Mouse (Mus musculus) heart, postnatal 0 days (tissue): ENCODE data around the gene Imp3.

ENCODE experiments used
- CTCF ChIP-seq: IDR thresholded peaks from 2 replicates; pipeline ENCODE4 v1.5.1; 2016; ENCODE audit warnings: antibody characterized with exemption, control low read depth, low read depth
- EP300 ChIP-seq: IDR thresholded peaks from 2 replicates; pipeline ENCODE4 v1.6.1; 2016; ENCODE audit warnings: antibody characterized with exemption, low read depth

- TF ChIP-seq CTCF, result no peak
- no peak for TF ChIP-seq EP300
Observed at GRCm38 (mm10) chr9:56901187-56901586, 36.1 kb upstream of the Imp3 start.
